Mouse (Mus musculus) lung, postnatal 0 days (tissue): ENCODE measurements at regions not wholly inside any gene's neighbourhood (a gene's known extent, or its start where the extent isn't known, plus 50 kb on each side); places are given as distances from the start of the nearest gene placed in this dataset.

Experiments used
- CTCF ChIP-seq: IDR thresholded peaks from 2 replicates; pipeline ENCODE4 v1.5.1; 2016; ENCODE audit warnings: antibody characterized with exemption, mild to moderate bottlenecking
- EP300 ChIP-seq: IDR thresholded peaks from 2 replicates; pipeline ENCODE4 v1.6.1; 2016; ENCODE audit warnings: antibody characterized with exemption, mild to moderate bottlenecking, control low read depth

DNA sequence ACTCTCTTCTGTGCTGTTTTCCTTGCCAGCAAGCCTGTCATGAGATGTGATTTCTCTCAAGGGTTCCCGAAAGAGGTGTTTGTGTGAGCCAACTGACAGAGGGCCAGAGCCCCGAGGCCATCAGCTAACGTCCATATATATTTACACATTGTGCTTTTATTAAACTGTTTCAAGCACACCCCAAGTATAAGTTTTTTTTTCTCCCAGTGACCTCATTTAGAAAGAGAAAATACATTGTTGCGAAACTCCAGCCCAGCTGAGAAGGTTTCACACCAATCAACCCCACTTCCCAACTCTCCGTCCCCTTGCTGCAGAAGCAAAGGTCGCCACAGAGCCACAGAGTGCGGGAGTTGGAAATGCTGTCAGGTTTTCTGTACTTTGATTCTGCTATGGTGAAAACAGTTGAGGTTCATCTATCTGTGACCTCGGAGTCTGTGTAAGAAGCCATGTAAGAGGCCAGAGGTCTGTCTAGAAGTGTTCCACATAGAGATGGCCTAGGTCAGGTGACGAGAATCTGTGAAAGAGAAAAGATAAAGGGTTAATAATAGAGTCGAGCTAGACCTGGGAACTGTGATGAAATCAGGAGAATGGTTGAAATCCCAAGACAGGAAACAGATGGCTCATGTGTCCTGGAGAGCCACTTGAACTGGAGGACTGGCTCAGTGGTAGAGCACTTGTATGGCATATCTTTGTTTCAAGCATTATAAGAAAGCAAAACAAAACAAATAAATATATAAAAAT, 270.6 kb upstream of the Xrcc4 start:
- peak; percentile 48 for TF ChIP-seq EP300
- TF ChIP-seq CTCF: no peak
